Mouse (Mus musculus) CH12.LX (cell line): ENCODE data around the gene Vsig2. TPM values are rescaled to one million over a fixed set of nuclear protein-coding genes. Genes with fewer than 3 reads are reported as not detected.

Source experiments
- DNase-seq: peaks from one replicate; pipeline ENCODE4 v3.0.0-alpha.2; 2013; ENCODE audit errors: extremely low read depth
- H3K27ac ChIP-seq: 2 replicates; pipeline ENCODE4 v1.5.1; 2012; ENCODE audit warnings: low read depth, mild to moderate bottlenecking, control low read depth, moderate library complexity; ENCODE audit not compliant: insufficient read depth
- H3K27me3 ChIP-seq: replicated peaks from 2 replicates; pipeline ENCODE3; 2012; ENCODE audit warnings: inconsistent platforms
- H3K36me3 ChIP-seq, 2 experiments: replicated peaks in 1 of 2; 2 replicates each; pipeline versions ENCODE3 to v1.6.1; 2012; ENCODE audit warnings: inconsistent platforms in 1 of 2, low read length in 1 of 2, mild to moderate bottlenecking in 1 of 2, mixed read lengths in 1 of 2, moderate library complexity in 1 of 2; ENCODE audit not compliant: control insufficient read depth in 1 of 2, insufficient read depth in 1 of 2
- H3K4me1 ChIP-seq, 2 experiments: 2 replicates each; pipeline ENCODE4 v1.6.1; 2012; ENCODE audit warnings: inconsistent platforms in 1 of 2, moderate library complexity in 1 of 2; ENCODE audit not compliant: insufficient read depth in 2 of 2, control insufficient read depth in 1 of 2
- H3K4me2 ChIP-seq: 2 replicates; pipeline ENCODE4 v1.6.1; 2012; ENCODE audit warnings: low read depth, mild to moderate bottlenecking, control low read depth; ENCODE audit not compliant: poor library complexity, insufficient read depth, severe bottlenecking
- H3K4me3 ChIP-seq, 3 experiments: fragments of 150-350 bp in 1 of 3; sonication (generic) in 1 of 3; replicated peaks in 1 of 3; 2 replicates each; pipeline versions ENCODE3 to v1.5.1; 2011 to 2012; ENCODE audit warnings: low read depth in 2 of 3, low read length in 2 of 3, mild to moderate bottlenecking in 2 of 3, moderate library complexity in 2 of 3, control low read depth in 1 of 3, improper control_type of control experiment in 1 of 3, inconsistent platforms in 1 of 3, mixed read lengths in 1 of 3; ENCODE audit not compliant: poor library complexity in 1 of 3
- H3K79me2 ChIP-seq: replicated peaks from 2 replicates; pipeline ENCODE4 v1.6.1; 2012; ENCODE audit warnings: mild to moderate bottlenecking, moderate library complexity; ENCODE audit not compliant: control insufficient read depth, poor library complexity, insufficient read depth, severe bottlenecking; ENCODE audit errors: extremely low read depth
- H3K9ac ChIP-seq: 2 replicates; pipeline ENCODE4 v1.6.1; 2012; ENCODE audit warnings: low read depth, mild to moderate bottlenecking, control low read depth, moderate library complexity; ENCODE audit not compliant: insufficient read depth
- H3K9me3 ChIP-seq: replicated peaks from 2 replicates; pipeline ENCODE3; 2012; ENCODE audit warnings: low read length, inconsistent platforms, mixed read lengths
- CHD2 ChIP-seq: IDR thresholded peaks from 2 replicates; pipeline ENCODE4 v1.6.1; 2011; ENCODE audit warnings: low read length, improper control_type of control experiment
- ETS1 ChIP-seq: conservative IDR thresholded peaks from 2 replicates; pipeline ENCODE4 v1.6.1; 2012; ENCODE audit warnings: low read depth, mild to moderate bottlenecking, inconsistent platforms, low read length, improper control_type of control experiment, moderate library complexity
- KAT2A ChIP-seq: IDR thresholded peaks from 2 replicates; pipeline ENCODE4 v1.6.1; 2012; ENCODE audit warnings: low read length, improper control_type of control experiment, inconsistent platforms; ENCODE audit not compliant: insufficient replicate concordance
- MAZ ChIP-seq: IDR thresholded peaks from 2 replicates; pipeline ENCODE4 v1.6.1; 2012; ENCODE audit warnings: low read depth, mild to moderate bottlenecking, inconsistent platforms, low read length, improper control_type of control experiment, moderate library complexity
- MEF2A ChIP-seq: IDR thresholded peaks from 2 replicates; pipeline ENCODE4 v1.6.1; 2014; ENCODE audit warnings: low read depth, mild to moderate bottlenecking, inconsistent platforms, low read length, improper control_type of control experiment, borderline replicate concordance
- NELFE ChIP-seq: IDR thresholded peaks from 2 replicates; pipeline ENCODE4 v1.6.1; 2011; ENCODE audit warnings: low read depth, low read length, improper control_type of control experiment
- NRF1 ChIP-seq: IDR thresholded peaks from 2 replicates; pipeline ENCODE4 v1.6.1; 2014; ENCODE audit warnings: low read depth, mild to moderate bottlenecking, inconsistent platforms, low read length, improper control_type of control experiment, moderate library complexity
- POLR2A ChIP-seq: IDR thresholded peaks from 2 replicates; pipeline ENCODE4 v1.6.1; 2011; ENCODE audit warnings: low read depth, mild to moderate bottlenecking, improper control_type of control experiment, low read length
- SMC3 ChIP-seq: IDR thresholded peaks from 2 replicates; pipeline ENCODE4 v1.6.1; 2011; ENCODE audit warnings: low read depth, low read length, improper control_type of control experiment
- TBP ChIP-seq: conservative IDR thresholded peaks from 2 replicates; pipeline ENCODE4 v1.6.1; 2011; ENCODE audit warnings: low read depth, low read length, improper control_type of control experiment
- USF1 ChIP-seq: IDR thresholded peaks from 2 replicates; pipeline ENCODE4 v1.6.1; 2014; ENCODE audit warnings: low read depth, mild to moderate bottlenecking, inconsistent platforms, low read length, improper control_type of control experiment
- ZKSCAN1 ChIP-seq: IDR thresholded peaks from 2 replicates; pipeline ENCODE4 v1.6.1; 2012; ENCODE audit warnings: low read depth, inconsistent platforms, low read length, improper control_type of control experiment, borderline replicate concordance
- dilution Hi-C: fragments of 300-500 bp; cut with MboI; formaldehyde crosslinking; loops from 2 replicates; pipeline ENCODE4 v1.14.3; 2020; ENCODE audit warnings: low sequenced_read_pairs; ENCODE audit not compliant: extremely low pct_unique_long_range_greater_than_20kb, extremely low pct_ligation_motif_present
- in situ Hi-C: fragments of 300-500 bp; cut with MboI; formaldehyde crosslinking; loops from 3 replicates; pipeline ENCODE4 v1.14.3; 2019; ENCODE audit warnings: low sequenced_read_pairs, low pct_ligation_motif_present, low pct_unique_long_range_greater_than_20kb, mixed read lengths
- polyA plus RNA-seq: library from polyadenylated mRNA; unstranded; fragments of >175 nt; gene quantifications from 2 replicates; pipeline ENCODE4 v1.2.1, GENCODE M21; 2012; ENCODE audit warnings: low read depth; ENCODE audit not compliant: insufficient read length
- total RNA-seq, 2 experiments: library from RNA; depleted of rRNA; stranded (reverse); fragments of 300-350 nt in 1 of 2; fragments of >200 nt in 1 of 2; gene quantifications; 2 replicates each; pipeline ENCODE4 v1.2.3; 2012 to 2014

The Vsig2 gene
- total and polyA plus RNA-seq, 3 experiments: not detected

- Histone ChIP-seq H3K9me3 (no peaks in the 10 kb centered on the region), H3K36me3 (no peaks in the 10 kb centered on the region), H3K27me3 (no peaks in the 10 kb centered on the region), H3K4me2 (no peak overlapping the region)
- no peak for DNase-seq
- in situ Hi-C loops: loop anchor here (10.0 kb wide), 2 partner anchors 84 to 116 kb away; no protein-coding TSS in a partner anchor
- dilution Hi-C loops: no loop called here
- TF ChIP-seq ZKSCAN1: no peak
- no peak for TF ChIP-seq USF1
- TF ChIP-seq SMC3: no peak
- no peak for TF ChIP-seq KAT2A
- TF ChIP-seq TBP: no peak
- TF ChIP-seq NRF1: no peak
- TF ChIP-seq, all 38 proteins: peak for 0
- Histone ChIP-seq H3K27ac (no peak overlapping the region), H3K4me3 (no peak overlapping the region), H3K79me2 (no peaks in the 10 kb centered on the region), H3K9ac (no peak overlapping the region), H3K4me1 (peaks cover 5 to 20% of the 10 kb centered on the region in 2 experiments)
Observed at GRCm38 (mm10) chr9:37540701-37541575, 1.9 kb downstream of the Vsig2 start.

DNA sequence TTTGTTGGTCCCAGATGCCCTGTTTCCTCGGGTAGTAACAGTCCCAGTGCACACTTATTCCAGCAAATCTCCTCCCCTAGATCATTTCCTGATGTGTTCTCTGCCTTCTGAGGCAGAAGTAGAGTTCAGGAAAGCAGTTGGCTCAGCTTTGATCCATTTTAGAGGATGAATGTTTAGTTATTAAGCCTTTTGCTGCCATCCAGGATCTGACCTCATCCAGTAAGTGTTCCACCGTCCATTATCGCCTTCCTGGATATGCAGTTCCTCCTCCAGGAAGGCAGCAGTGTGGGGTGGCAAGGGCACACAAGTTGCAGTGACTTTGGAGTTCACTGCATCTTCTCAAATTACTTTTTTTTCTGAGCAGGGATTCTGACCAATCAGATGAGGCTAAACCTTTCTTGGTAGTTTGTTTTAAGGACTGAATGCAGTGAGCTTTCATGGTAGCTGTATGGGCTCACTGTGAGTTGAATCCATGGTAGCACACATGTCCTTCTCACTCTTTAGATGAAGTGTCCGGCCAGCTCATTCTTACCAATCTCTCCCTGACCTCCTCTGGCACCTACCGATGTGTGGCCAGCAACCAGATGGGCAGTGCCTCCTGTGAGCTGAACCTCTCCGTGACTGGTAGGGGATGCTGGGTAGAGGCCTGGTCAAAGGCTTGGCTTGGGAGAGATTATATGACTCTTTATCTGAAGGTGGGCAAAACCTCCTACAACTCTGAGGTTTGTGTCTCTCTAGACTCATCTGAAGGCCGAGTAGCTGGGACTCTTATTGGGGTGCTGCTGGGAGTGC is 3.0 kb downstream of the Vsig2 start:
- Histone ChIP-seq H3K79me2 (no peaks in the 10 kb centered on the region), H3K9me3 (no peaks in the 10 kb centered on the region), H3K27ac (no peak overlapping the region), H3K9ac (no peak overlapping the region), H3K4me2 (no peak overlapping the region), H3K27me3 (no peaks in the 10 kb centered on the region), H3K4me1 (peaks cover 5 to 20% of the 10 kb centered on the region in 2 experiments), H3K4me3 (no peak overlapping the region), H3K36me3 (no peaks in the 10 kb centered on the region)
- no peak for DNase-seq
- in situ Hi-C loops (loop anchor here (10.0 kb wide), 2 partner anchors 83 to 117 kb away; no protein-coding TSS in a partner anchor), dilution Hi-C loops (no loop called here)
- TF ChIP-seq MAZ: no peak
- TF ChIP-seq MEF2A: no peak
- TF ChIP-seq TBP: no peak
- no peak for TF ChIP-seq ZKSCAN1
- TF ChIP-seq POLR2A: no peak
- no peak for TF ChIP-seq USF1
- TF ChIP-seq CHD2: no peak
- no peak for TF ChIP-seq ETS1
- TF ChIP-seq SMC3: no peak
- no peak for TF ChIP-seq KAT2A
- TF ChIP-seq NELFE: no peak
